ENCODE assay signal across 23 mouse cellular contexts in the genomic region with DNA sequence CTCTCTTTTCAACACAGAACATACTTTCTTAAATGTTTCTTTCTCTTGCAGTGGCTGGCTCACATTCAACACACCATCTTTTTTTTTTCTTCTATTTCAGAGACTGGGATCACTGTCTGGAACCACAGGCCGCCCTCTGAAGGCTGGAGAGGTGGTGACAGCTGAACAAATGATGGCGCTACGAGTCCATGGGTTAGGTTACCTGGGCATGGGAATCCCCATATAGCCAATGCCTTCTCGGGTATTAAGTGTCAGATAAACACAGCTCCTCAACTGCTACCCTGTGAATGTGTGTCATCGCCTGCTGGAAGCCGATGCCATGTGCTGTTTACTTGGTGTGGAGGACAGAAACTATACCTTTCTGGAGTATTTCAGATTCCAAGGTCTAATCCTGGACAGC. TPM values are rescaled to one million over a fixed set of nuclear protein-coding genes. Genes with fewer than 3 reads are reported as not detected.
DNase-seq lines count a peak whose midpoint lies in the region; ATAC-seq and TF ChIP-seq lines count a peak whose summit lies in the region.
"Had no signal": no experiment of that assay in that cellular context is flagged by ENCODE, and none has a peak within 500 bp of the region (broad histone marks: within the 10 kb centered on the region; RNA-seq: fewer than 3 reads in every experiment).

No protein-coding gene starts in this region.

- H3K4me1 ChIP-seq in kidney, embryonic 14.5 days (ENCODE audit: control insufficient read depth, insufficient read depth, low read length) = no peaks in the 10 kb centered on the region
- peaks cover 3% of the 10 kb centered on the region; the same call in 1 of the 2 replicates for H3K4me1 ChIP-seq in kidney, adult 2 months (ENCODE audit: control insufficient read depth, insufficient read depth, low read length)
- H3K4me1 ChIP-seq: embryonic facial prominence, embryonic 12.5 days; heart, embryonic 13.5 days; hindbrain, embryonic 12.5 days had no signal

- no peak for TF ChIP-seq POLR2A in kidney, adult 2 months (IDR thresholded peaks at IDR 0.05; ENCODE audit: low read depth, low read length)

- no peaks in the 10 kb centered on the region for H3K36me3 ChIP-seq in kidney, embryonic 14.5 days (ENCODE audit: control insufficient read depth, insufficient read depth, low read length)
- no peaks in the 10 kb centered on the region for H3K36me3 ChIP-seq in kidney, adult 2 months (ENCODE audit: control insufficient read depth, insufficient read depth, low read length)
- H3K36me3 ChIP-seq: embryonic facial prominence, embryonic 12.5 days; forebrain, embryonic 15.5 days; heart, embryonic 13.5 days; hindbrain, embryonic 12.5 days had no signal

- WGBS in kidney, embryonic 14.5 days = 57% methylated on average over 6 of the region's 6 CpGs
- WGBS in kidney, adult 2 months = 76% methylated on average over 6 of the region's 6 CpGs

- peak; percentile 19 for DNase-seq in embryo, embryonic 10 days (ENCODE audit: low spot score)
- DNase-seq in embryo, embryonic 11 days = no peak
- DNase-seq in kidney, adult 2 months = no peak
- DNase-seq in gastrocnemius, postnatal 25 days = peak; percentile 70
- DNase-seq in adrenal gland, adult (ENCODE audit: inconsistent age in 2 of 2, low spot score in 1 of 2) = no peak
- DNase-seq in lung, postnatal 25 days (ENCODE audit: low spot score) = no peak
- DNase-seq: adrenal gland, adult 8-10 months; adrenal gland, postnatal 36 days; cerebellum, adult 2 months; cerebellum, postnatal 10 days; heart, postnatal 4 days had no signal

- H3K9ac ChIP-seq in kidney, embryonic 14.5 days (ENCODE audit: low read depth, low read length) = no peak overlapping the region
- H3K9ac ChIP-seq: embryonic facial prominence, embryonic 12.5 days; forebrain, embryonic 15.5 days; heart, embryonic 13.5 days; hindbrain, embryonic 12.5 days had no signal

- no peak overlapping the region for H3K4me3 ChIP-seq in kidney, embryonic 14.5 days (ENCODE audit: low read length)
- H3K4me3 ChIP-seq in kidney, adult 2 months (ENCODE audit: insufficient read depth, low read depth, low read length) = no peak overlapping the region
- H3K4me3 ChIP-seq: embryonic facial prominence, embryonic 12.5 days; forebrain, embryonic 15.5 days; heart, embryonic 13.5 days; hindbrain, embryonic 12.5 days had no signal

- TF ChIP-seq CTCF in kidney, adult 2 months (conservative IDR thresholded peaks at IDR 0.05; ENCODE audit: insufficient read depth, insufficient read length, low read depth, low read length) = no peak

- ATAC-seq in kidney, embryonic 14.5 days (ENCODE audit: low FRiP score, low TSS enrichment) = 0 out of 2 replicates have a peak, but pooled peaks have one; percentile 57
- ATAC-seq: forebrain, embryonic 15.5 days; hindbrain, embryonic 16.5 days; inflammation-experienced regulatory T-cells, adult 6 months; intestine, postnatal 0 days; Patski had no signal

- H3K4me2 ChIP-seq in kidney, embryonic 14.5 days (replicated peaks; ENCODE audit: low read depth, low read length) = no peak overlapping the region
- H3K4me2 ChIP-seq: embryonic facial prominence, embryonic 12.5 days; forebrain, embryonic 15.5 days; heart, embryonic 13.5 days; hindbrain, embryonic 12.5 days had no signal

- no peaks in the 10 kb centered on the region for H3K9me3 ChIP-seq in kidney, embryonic 14.5 days (ENCODE audit: control insufficient read depth, low read length)
- H3K9me3 ChIP-seq: embryonic facial prominence, embryonic 12.5 days; forebrain, embryonic 15.5 days; heart, embryonic 13.5 days; hindbrain, embryonic 12.5 days had no signal

- H3K27ac ChIP-seq in kidney, embryonic 14.5 days (ENCODE audit: low read depth, low read length) = no peak overlapping the region
- no peak overlapping the region for H3K27ac ChIP-seq in kidney, adult 2 months (ENCODE audit: insufficient read depth, low read depth, low read length)
- H3K27ac ChIP-seq: embryonic facial prominence, embryonic 12.5 days; forebrain, embryonic 15.5 days; heart, embryonic 13.5 days; hindbrain, embryonic 12.5 days had no signal

- no peaks in the 10 kb centered on the region for H3K27me3 ChIP-seq in kidney, embryonic 14.5 days (ENCODE audit: control insufficient read depth, insufficient read depth, low read length)
- no peaks in the 10 kb centered on the region; the same call in 1 of the 2 replicates for H3K27me3 ChIP-seq in kidney, adult 2 months (replicated peaks; ENCODE audit: control insufficient read depth, insufficient read depth, low read length)
- H3K27me3 ChIP-seq: embryonic facial prominence, embryonic 12.5 days; forebrain, embryonic 15.5 days; heart, embryonic 13.5 days; hindbrain, embryonic 12.5 days; Patski had no signal

RNA-seq across cellular contexts. Expression of a gene that starts 48.0 kb away (rescaled TPM):
- not detected in 2 replicates for polyA plus RNA-seq in kidney, embryonic 14.5 days (2014; fragmentation: Nextera tagmentation; extraction: Ambion mirVana)
- polyA plus RNA-seq in kidney, adult 2 months (2012; rRNA removed) = 1.6 and 1.9 TPM in 2 replicates
- total RNA-seq in gastrocnemius, postnatal 25 days (2021) = 1 to 10 TPM in 1 of 2 experiments, under 1 TPM in 1; 0.95 to 1.4 TPM
- total RNA-seq: adrenal gland, adult 8-10 months; adrenal gland, postnatal 36 days; granulocyte monocyte progenitor cell, adult 5-6 weeks had no signal
- polyA plus RNA-seq: C2C12; cerebellum, adult 2 months; embryonic facial prominence, embryonic 12.5 days; forebrain, embryonic 11.5 days; forebrain, embryonic 15.5 days; heart, embryonic 13.5 days; hindbrain, embryonic 12.5 days; hindbrain, embryonic 16.5 days; inflammation-experienced regulatory T-cells, adult 6 months; intestine, postnatal 0 days; Patski had no signal

Comparison
In these comparisons a context has a peak if more than half of its experiments do, and no peak if none do; other contexts are left out.
1. DNase-seq: peak in embryo, embryonic 10 days (single experiment) and gastrocnemius, postnatal 25 days (single experiment); none in embryo, embryonic 11 days (single experiment), kidney, adult 2 months (single experiment), adrenal gland, adult (0 of 2) and lung, postnatal 25 days (single experiment).